Mouse (Mus musculus) CD4-positive, CD25-positive, alpha-beta regulatory T cell, adult 2 months (primary cell): Measurements from ENCODE around the gene Mut.

Source experiments
- DNase-seq: peaks from one replicate; pipeline ENCODE4 v3.0.0-alpha.2; 2012; ENCODE audit warnings: low read depth, low spot score

Mut gene

DNA sequence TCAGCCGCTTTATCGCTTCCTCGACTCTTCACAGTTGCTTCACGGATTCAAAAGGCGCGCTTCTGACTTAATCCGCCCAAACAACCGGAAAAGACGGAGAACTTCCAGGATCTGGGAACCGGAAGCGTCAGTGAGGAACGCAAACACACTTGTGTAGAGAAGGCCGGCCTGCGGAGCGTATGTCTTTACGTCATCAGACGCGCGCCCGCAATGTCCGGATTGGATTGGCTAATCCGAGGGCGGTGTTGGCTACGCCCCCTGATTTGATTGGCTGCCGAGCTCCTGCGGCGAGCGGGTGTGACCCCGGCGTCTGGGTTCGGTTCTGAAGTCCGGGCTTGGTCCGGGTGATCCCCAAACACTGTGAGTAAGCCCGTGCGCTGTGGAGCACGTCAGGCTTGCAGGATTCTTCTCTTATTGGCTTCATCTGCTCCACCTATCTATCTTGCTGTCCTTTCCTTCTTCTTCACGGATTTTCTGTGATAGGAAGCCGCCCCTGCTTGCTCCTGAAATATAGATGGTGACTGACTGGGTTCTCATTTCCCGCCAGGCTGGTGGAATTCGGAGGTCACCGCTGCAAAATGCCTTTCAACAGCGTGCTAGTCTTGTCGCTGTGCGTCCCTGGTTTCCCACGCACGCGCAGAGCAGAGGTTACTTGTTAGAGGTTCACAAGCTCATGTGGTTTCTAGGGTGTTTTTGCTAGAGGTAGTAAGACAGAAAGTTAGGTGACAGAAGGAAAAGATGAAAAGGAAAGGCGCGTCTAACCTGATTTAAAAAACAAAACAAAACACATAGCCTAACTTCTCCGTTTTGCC is at the start of gene Mut, which contains the start of gene Cenpq:
Gene Mut, plus strand, starts transcription at position 266 of the 812 bp plus-strand sequence.
Gene Cenpq, minus strand, starts transcription at position 628 of the 812 bp plus-strand sequence.
- DNase-seq, result peak; percentile 96

DNA sequence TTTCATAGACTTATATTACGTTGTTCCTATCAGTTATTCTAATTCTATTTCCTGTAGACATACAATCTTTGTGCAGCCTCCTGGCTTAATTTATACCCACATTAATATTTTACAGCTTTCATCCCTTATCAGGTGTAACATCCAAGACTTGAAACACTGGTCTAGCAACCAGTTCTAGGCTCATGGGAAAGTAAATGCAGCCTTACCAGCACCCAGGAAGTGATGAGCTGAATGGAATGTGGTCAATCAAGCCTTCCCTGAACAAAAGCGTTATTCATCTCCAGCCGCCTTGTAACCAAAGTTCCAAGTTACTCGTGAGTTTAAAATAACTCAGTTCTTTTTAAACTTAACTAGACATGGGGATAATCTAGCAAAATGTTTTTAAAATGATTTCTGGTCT is 49.3 kb upstream of the Mut start:
- DNase-seq, result no peak

DNA sequence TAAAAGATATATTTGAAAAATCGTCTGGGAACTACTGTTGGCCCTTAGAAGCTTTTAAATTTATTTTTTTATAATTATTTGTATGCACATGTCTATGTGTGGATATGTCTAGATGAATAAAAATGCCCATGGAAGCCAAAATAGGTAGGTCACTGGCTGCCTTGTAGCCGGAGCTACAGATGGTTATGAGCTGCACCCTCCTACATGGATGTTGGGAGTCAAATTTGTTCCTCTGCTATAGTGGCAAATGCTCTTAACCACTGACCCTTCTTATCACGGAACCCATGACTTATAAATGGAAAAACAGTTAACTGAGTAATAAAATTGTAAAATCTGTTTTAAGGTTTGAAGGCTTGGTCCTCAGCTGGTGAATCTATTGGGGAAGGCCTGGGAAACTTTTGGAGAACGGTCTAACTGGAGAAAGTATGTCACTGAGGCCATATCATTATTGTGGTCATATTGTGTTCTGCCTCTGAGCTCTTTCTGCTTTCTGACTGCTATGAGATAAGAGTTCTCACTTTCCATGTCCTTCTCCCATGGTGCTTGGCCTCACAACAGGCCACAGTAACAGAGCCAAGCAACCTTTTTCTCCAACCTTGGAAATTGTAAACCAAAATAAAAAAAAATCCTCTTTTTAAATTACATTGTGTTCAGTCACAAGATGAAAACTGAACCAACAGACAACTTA is 46.5 kb upstream of the Mut start:
- no peak for DNase-seq

DNA sequence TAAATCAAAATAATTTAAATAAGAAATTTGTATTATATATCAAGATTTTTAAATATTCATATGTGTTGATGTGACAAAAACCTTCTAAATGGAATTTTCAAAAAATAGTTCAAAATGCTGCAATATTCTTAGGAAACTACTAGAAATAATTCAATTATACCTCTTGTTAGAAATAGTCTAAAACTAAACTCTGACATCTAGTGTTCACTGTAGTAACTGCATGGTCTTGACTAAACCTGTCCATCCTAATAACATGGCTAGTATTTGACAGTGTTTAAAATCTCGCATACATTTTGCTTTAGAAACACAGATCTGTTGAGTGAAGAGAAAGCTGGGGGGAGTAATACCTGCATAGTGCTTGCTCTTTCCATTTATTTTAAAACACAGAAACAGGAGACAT is 37.6 kb upstream of the Mut start:
- peak; percentile 6 for DNase-seq

DNA sequence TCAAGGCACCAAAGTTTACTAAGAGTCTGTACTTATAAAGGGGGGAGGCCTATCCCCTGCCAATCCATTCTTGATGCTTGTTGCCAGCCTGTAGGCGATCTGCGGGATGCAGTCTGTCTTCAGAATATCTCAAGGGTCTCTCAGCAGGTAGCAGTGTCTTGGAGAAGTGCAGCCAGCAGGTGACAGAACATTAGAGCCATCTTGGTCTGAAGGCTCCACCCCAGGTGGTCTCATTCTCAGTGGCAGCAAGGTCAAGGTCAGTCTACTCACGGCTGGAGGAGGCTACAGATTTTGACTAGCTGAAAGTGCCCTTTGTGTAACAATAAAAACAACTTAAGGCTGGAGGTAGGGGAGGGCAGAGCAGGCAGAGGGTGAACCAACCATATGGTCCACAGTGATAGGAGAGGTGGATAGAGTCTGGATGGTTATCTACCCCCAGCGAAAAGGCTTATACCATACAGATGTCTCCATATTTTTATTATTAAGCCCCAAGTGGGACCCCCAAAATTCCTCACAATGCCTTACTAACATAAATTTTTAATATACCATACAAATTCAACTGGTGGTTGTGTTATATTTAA is 34.6 kb upstream of the Mut start:
- no peak for DNase-seq

DNA sequence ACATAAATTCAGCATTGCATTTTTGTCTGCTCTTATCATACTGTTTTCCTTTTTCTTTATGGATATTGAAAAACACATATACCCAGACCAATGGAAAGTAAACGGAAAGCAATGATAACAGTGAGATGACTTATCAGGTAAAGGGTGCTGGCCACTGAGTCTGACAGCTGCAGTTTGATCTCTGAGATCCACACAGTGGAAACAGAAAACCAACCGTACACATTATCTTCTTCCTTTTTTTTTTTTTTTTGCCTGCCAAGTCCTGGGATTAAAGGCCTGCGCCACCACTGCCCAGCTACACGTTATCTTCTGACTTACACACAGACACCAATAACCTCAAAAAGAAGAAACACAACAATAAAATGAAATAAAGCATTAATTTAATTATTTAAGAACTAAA is 31.1 kb upstream of the Mut start:
- no peak for DNase-seq

DNA sequence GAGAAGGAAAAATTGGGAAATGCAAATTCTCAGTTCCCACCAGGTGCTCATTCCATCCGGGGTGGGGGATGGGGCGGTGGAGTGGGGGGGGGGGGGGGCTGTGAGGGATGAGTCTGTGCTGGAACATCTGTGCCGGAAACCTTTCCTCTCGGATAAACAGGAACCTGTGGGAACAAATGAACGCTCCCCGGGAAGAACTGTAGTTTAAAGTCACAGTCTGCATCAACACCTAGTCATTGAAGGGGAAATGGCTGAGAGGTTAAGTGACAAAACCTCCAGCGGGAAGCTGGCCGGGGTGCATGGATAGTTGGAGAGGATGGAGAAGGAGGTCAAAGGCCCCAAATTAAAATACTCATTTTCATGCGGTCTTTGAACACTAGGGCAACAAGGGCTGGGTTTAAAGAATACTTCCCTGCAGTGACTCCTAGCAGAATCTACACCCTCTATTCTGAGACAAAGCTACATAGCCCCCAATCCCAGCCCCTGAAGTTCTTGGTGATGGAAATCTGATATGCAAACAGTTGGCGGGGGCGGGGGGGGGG is 30.4 kb upstream of the Mut start:
- no peak for DNase-seq

DNA sequence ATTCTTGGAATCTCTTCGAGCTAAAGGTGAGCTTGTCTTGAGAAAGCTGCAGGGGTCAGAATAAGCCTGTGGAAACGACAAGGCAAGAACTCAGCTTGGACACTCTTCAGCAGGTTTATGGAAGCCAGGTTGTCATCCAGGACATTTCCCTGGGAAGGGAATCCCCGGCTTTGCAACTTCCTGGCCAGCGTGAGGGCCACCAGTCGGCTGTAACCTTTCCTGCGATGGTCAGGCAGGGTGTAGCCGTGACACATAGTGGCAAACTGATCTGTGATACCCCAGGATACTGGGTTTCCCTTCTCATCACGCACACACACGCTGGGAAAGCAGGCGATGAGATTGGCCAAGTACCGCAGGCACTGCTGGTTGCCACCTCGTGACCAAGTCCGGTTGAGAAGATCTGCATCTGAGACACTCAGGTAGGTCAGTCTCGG is 29.7 kb upstream of the Mut start:
- DNase-seq, result peak; percentile 1

DNA sequence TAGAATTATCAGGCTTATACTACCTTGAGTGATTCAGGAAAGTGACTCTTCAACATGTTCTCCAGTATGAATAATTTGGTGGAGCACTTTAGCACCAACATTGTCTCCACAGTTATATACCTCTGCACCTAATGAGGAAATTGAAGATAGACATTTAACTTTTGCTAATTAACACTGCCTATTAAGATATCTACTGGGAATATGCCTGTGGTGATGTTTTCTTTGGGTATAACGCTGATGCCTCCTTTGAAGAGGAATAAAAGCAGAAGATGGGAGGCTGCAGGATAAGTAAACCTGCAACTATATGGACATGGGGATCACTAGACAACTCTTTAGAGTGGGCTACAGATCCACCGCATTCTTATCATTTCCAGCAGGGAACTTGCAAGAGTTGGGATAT is 20.2 kb upstream of the Mut start, which contains the start of gene Glyatl3:
Gene Glyatl3, minus strand, starts transcription at position 101 of the 400 bp plus-strand sequence.
- DNase-seq, result no peak

DNA sequence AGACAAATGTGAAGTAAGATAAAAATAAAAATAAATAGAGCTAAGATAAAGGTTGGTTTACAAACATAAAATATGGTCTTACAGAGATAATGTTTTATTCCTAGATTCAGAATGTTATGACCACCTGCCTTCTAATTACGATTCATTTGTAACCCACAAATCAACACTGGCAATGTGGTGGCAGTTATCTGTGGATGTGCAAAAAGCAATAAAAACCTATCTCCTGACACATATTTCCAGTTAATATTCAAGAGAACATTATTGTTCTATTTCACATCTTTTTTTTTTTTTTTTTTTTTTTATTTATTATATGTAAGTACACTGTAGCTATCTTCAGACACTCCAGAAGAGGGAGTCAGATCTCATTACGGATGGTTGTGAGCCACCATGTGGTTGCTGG is 19.0 kb upstream of the Mut start:
- DNase-seq, result no peak

DNA sequence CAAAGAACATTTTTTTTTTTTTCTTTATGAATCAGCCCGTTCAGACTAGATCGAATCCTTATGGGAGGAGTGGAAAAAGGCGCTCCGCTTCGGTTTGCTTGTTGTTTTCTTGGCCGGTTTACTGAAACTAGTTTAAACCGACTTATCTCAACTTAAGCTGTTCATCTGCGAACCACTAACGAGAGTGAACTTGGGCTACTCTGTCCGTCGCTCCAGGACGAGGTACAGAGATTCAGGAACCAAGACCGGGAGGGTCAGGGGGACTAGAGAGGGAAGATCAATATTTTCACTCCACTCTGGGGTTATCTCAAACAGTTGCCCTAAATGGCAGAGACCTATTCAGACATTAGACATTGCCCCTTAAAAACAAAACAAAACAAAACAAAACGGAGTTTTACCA is 500 bp upstream of the Mut start:
- no peak for DNase-seq

DNA sequence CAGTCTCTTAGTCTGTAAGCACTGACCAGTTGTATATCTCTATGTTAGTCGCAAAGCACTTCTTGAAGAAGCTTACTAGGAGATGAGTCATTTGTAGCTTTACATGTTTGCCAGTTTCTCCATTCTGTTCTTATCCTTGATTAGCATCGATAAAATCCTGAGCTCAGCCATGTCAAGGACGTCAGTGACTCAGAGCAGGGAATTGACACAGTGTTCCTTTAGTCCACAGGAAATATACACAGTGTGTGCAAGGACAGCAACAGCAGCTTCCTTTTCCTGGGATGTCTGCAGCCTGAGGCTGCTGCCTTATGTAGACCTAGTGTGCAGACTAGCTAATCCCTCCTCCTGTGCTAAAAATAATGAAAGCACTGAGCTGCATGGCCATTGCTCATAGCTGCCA is 14.0 kb downstream of the Mut start:
- DNase-seq, result no peak

DNA sequence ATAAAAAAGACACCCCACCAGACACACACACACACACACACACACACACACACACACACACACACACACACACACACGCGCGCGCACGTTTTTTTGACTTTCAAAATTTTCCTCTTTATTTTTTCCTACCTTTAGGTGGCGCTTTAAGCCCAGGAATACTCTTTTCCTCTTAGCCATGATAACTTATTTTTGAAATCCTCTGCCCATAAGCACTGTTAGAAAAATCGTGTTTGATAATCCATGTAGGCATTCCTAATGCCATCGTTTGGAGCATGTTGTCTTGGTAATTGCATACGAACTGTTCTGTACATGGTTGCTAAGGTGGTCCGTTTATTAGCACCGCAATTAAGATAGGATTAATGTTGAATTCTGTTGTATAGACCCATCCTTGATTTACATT is 43.4 kb downstream of the Mut start:
- no peak for DNase-seq

DNA sequence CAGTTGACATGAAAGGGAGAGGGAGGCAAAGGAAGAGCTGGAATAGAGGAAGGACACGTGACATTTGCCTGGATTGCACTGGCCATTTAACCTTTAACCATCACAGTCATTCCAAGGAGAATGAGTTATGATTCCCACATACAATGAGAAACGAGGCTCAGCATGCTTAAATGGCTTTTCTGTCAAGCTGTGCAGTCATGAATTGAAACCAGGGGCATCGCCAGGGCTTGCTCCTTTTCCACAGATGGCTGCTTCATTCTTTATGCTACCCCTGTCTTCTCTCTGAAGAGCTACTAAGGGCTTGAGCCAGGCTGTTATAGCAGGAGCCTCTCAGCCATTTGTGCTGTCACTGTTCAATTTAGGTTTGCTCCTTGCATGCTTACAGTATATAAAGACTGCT is 57.6 kb downstream of the Mut start:
- DNase-seq, result no peak
